Mouse (Mus musculus): ENCODE results near the gene Olfr728.

DNA sequence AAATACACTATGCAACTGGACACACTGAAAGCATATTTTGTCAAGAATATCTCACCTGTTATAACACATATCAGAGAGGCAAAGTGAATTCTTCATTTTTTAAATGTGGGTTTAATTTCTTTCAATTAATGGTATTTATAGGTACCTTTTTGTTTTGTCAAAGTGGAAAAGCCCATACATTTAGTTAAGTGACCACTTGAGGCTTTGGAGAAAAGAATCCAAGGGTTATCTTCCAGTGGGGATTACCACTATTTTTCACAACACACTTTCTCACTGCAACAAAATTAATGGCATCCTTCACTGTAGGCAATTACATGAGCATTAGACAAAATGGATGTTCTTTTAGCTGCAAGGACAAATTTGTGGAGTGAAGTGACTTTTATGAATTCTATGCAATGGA is 10.3 kb upstream of the Olfr728 start, which contains the start of gene Olfr729:
- TF ChIP-seq CTCF (conservative IDR thresholded peaks at IDR 0.05; ENCODE audit: insufficient read depth, insufficient read length, low read depth, low read length) (no peak), POLR2A (IDR thresholded peaks at IDR 0.05; ENCODE audit: low read depth, low read length) (no peak)

Measured in kidney, adult 2 months (tissue).